Mouse (Mus musculus): Measurements from ENCODE around the gene Babam2. TPM values are rescaled to one million over a fixed set of nuclear protein-coding genes. Genes with fewer than 3 reads are reported as not detected.
"Not testable (repeated sequence)": the region's sequence is repeated elsewhere in the genome, so short reads cannot be mapped to it uniquely, and the experiment has no call there.

Babam2 gene
- total RNA-seq, 2 experiments from 2014 or later, result 38.1 to 39.1 TPM

DNA sequence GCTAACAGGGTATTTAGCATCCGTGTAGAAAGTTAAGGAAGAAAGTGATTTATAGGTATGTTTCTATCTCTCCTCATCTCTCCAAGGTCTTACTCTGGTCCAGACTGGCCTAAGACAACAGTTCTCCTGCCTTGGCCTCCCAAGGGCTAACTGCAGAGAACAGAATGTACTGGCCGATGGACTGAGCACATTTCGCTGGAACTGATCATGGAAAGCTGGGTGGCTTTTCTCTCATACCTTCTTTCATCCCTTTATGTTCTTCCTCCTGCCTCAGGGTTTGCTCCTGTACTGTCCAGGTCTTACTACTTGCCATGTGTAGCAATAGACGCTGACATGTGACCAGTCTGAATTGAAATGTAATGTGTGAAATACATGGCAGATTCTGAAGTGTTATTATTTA, 74.4 kb downstream of the Babam2 start:
- intact Hi-C loops (cut with DNase I), result no loop called here

DNA sequence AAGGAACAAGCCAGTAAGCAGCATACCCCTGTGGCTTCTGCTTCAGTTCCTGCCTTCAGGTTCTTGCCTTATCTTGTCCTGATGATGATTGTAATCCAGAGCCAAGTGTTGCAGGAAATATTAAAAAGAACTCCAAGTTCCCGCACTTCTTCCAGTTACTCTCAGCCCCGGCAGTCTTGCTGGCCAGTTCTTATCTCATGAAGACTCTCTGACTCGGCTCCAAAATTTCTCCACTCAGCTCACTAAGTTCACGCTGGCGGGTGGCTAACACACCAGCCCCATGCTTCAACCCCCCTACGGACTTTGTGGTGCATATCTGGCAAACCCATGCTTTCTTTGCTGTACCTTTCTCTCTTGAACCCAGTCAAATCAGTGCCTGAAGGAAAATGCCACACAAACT, 77.5 kb downstream of the Babam2 start:
- no peak for DNase-seq
- intact Hi-C loops (cut with DNase I), result no loop called here

More for the DNA sequence above, 74.4 kb downstream of the Babam2 start:
- DNase-seq, result no peak

DNA sequence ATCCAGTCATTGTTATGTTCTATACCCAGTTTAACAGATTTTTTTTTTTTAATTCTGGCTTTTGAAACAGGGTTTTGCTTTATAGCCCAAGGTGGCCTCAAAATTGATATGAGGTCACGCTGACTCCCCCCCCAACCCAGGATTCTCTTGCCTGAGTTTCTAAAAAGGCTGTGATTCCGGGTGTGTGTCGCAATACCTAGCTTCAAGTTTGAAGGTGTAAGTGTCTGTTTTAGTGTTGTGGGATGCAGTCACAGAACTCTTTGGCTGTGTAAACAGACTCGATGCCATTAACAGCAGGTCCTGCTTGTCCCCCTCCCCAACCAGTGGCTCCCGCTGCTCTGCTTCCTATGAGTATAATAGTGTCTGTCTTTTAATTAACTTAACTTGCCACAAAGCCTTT, 84.1 kb downstream of the Babam2 start:
- intact Hi-C loops (cut with DNase I), result no loop called here
- no peak for DNase-seq

DNA sequence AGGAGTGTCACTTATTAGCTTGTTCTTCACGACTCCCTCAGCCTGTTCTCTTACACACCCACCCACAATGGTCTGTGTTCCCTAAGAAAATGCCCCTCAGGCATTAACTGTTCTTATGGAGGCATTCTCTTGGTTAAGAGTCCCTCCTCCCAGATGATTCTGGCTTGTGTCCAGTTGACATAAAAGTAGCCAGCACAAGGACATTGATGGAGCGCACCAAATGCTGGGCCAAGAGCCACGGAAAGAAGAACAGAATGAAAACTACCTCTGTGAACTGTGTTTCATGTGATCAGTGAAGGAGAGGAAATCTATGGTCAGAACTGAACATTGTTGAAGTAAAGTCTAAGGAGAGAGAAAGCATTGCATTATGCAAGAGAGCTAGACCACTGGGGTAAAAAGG, 89.7 kb downstream of the Babam2 start:
- intact Hi-C loops (cut with DNase I), result no loop called here
- no peak for DNase-seq

DNA sequence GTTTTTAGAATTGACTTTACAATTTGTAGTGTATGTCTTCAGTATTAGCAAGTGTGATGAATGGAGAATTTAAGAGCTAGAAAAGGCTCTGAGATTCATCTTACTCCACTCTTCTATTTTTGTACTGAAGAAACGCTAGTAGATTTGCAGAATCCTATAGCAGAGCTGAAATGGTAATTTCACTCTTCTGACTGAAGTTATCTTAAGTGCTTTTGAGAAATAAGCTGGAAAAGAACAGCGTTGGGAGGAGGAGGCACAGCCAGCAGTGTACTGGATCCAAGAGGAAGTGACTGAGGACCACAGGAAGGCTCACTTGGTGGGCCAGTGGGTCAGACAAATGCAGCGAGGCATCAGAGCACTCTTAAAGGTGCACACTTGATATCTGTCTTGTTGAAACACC, 90.1 kb downstream of the Babam2 start:
- no peak for DNase-seq
- intact Hi-C loops (cut with DNase I), result no loop called here

DNA sequence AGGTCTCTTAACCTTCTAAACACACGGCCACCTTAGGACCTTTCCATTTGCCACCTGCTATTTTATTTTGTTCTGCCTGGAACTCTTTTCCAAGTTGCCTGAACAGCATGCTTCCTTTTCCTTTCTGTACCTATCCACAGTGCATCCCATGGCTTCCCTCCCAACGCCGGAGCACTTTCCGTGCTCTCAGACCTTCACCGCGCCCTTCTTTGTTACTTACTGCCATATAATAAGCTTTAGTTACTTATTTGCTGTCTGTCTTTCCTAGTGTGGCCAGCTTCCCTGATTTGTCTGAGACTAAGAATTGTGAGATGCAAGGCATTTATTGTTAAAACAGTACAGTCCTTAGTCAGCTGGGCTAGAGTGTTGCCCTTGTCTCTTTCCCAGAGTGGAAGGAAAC, 94.9 kb downstream of the Babam2 start:
- DNase-seq, result no peak
- intact Hi-C loops (cut with DNase I), result no loop called here

DNA sequence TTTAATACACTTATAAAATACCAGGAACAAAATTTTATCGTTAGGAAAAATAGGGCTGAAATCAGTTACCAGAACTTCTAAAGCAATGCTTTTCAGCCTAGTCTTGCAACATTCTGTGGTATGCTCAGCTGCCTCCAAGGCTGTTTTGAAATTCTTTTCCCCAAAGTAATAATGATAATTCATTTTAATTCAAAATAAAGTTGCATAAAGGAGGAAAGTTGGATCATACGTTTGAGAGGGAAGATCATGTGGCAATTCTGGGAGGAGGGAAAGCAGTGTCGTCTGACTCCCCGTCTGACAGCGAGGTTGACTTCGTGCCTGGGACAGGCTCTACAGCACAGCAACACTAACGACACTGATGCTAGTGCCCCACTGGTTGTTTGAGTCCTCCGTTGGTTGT, 95.4 kb downstream of the Babam2 start:
- no peak for DNase-seq
- intact Hi-C loops (cut with DNase I), result no loop called here

DNA sequence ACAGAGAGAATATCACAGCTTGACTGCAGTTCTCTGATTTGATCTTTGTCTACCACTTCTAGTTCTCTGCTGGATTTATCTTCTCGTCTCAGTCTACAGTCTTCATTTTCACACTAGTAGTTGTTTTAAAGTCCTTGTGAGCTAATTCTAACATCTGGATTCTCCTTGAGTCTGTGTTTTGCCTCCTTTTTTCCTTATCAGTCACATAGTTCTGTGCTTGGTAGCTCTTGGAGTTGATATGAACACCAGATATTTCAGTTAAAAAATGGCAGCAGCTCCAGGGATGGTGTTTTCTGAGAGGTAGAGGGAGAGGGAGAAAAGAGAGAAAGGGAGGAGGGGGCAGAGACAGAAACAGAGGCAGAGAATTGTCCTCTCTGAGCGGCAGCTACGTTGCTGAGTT, 97.9 kb downstream of the Babam2 start:
- DNase-seq, result no peak

DNA sequence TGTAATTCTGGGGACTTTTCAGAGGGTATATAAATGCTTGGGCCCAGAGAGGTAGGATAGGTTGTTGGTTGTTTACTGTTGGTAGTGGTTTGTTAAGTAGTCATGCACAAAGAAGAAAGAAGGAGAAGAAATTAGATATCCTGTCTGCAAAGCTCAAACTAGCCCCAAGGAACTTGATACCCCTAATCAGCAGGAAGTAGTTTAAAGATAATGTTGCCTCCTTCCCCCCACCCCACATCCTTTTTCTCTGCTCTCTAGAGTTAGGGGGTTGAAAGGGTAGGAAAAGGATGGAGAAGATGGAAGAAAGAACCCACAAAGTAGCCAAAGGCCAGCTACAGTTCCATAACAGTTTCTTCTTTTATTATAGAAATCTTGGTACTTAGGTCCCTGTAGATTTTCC, 99.5 kb downstream of the Babam2 start:
- no peak for DNase-seq
- intact Hi-C loops (cut with DNase I), result no loop called here

More for the DNA sequence above, 97.9 kb downstream of the Babam2 start:
- intact Hi-C loops (cut with DNase I), result loop anchor here (2.0 kb wide), 1 partner anchor 61 kb away; no protein-coding TSS in a partner anchor

DNA sequence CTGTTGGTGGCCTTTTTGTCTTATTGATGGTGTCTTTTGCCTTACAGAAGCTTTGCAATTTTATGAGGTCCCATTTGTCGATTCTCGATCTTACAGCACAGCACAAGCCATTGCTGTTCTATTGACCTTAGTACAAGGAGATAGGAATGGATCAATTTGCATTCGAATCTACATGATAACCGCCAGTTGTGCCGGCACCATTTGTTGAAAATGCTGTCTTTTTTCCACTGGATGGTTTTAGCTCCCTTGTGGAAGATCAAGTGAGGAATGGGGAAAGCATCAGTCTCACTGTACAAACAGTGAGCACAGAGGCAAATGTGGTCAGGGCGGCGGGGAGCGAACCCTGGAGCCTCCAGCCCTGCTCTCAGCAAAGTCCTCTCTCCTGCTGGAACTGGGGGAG, 106.7 kb downstream of the Babam2 start:
- intact Hi-C loops (cut with DNase I); DNase-seq: not testable (repeated sequence)

DNA sequence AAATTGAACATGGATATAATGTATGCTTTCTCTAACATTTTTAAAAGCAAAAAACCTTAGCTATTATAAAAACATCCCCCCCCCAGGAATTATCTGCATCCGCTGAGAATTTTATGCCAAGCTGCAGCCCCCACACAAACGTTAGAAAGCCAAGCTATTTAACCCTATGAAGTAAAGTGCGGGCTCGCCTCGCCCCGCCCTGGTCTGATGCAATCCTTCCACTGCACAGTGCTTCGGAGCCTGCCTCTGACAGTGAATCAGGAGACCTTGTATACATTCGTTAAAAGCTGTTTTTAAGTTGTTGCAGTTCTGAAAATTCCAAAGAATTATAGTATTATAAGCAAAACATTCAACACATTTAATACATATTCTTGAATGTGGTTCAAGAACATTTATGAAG, 107.3 kb downstream of the Babam2 start:
- DNase-seq, result no peak
- intact Hi-C loops (cut with DNase I), result no loop called here

DNA sequence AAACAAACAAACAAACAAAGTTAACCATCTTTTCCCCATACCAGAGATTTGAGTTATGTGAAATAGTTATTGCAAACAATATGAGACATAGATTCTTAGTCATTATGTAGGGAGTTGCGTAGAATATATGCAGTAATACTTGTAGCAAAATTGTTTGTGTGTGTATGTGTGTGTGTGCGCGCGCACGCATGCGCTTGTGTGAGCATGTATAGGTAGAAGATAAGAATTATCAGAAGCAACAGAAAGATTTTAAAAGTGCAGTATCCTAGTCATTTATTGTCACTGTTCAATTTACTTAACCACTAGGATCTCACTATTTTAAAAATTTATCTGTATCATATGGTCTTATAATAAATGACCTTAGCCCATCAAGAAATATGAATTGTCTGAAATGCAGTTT, 109.8 kb downstream of the Babam2 start:
- intact Hi-C loops (cut with DNase I), result no loop called here
- no peak for DNase-seq

DNA sequence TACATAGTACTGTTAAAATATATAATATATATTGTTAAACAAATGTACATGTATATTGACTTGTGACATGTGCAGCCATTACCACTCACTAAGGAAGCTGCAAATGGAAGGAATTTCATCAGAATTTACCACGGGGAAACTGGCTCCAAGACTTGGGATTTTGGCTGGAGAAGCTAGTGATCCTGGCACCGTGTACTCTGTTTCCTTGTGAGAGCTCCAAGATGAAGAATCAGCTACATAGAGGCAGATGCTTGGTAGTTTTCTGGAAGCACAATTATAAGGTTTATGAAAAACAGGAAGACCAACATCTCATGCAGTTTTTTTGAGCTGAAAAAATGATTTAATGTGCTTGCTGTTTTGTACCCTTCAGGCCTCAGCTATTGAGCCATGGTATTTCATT, 110.8 kb downstream of the Babam2 start:
- intact Hi-C loops (cut with DNase I), result no loop called here
- DNase-seq, result no peak

DNA sequence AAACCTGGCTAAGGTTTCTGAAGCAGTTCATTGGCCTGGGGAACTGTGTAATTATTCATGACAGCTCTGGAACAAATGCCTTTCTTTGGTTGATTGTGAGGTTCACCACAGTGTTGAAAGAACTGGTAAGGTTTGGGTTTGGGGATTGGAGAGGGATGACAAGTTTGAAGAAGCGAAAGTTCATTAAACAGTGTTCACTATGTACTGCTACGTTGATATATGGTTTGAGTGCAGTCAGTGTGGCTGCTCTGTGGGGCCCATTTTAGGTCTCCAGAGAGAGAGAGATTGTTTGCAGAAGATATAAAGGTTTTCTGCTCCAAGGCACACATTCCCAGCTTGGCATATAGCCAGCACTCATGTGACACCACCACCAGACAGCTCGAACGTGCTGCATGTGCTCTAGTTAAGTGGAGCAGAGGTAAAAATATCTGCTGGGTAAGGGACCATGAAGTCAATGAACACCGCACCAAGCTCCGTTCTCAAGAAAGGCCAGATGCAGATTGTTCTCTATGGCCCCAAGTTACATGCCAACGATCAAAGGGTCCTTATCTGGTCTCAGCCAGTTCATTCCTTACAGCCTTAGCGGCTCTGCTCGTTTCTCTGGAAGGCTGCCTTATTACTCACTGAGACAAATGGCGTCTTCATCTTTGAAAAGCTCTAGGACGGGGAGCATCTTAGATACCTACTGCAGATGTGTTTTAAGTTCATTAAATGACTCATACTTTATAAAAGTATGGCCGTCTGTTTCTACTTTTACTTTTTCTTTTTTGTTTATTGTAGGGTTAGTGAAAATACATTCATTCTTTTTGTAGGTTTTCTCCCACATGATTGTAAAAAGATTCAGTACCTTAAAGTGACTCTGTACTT, 113.5 kb downstream of the Babam2 start:
- peak; percentile 40 for DNase-seq
- intact Hi-C loops (cut with DNase I), result no loop called here

DNA sequence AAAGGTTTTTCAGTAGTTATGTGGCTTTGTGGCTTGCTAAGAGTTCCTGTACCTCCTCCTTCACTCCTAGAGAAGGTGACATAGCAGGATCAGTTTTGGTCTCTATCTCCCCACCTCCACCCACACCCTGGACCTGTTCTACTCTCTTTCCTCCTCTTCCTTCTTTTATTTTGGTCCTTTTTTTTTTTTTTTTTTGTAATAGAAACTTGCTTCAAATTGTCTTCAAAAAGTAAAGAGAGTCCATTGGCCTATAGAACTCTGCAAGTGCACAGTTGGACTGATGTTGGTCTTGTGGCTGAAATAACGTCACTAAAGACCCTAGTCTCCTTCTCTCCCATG, 114.1 kb downstream of the Babam2 start:
- no peak for DNase-seq
- intact Hi-C loops (cut with DNase I), result no loop called here

DNA sequence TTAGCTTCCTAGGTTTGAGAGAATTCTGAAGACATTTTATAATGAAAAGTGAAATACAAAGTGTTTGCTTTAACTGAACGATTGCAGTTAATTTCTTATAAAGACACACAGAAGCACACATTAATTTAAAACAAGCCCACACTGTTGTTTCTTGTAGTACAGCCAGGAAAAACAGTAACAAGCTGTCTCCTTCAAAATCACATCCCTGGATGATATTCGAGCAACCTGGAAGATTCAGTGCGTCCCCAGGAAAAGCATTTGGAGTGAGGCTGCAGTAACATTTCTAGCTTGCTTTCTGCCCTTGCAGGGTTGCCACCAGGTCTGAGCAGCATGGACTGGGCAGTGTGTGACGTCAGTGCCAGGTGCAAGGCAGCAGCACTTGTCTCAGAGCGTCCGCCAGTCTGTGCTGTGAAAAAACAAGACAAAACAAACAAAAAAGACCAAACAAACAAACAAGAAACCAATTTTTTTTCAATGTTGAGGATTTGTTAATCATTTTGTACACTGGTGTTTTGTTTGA, 115.7 kb downstream of the Babam2 start:
- intact Hi-C loops (cut with DNase I), result no loop called here
- DNase-seq, result no peak

DNA sequence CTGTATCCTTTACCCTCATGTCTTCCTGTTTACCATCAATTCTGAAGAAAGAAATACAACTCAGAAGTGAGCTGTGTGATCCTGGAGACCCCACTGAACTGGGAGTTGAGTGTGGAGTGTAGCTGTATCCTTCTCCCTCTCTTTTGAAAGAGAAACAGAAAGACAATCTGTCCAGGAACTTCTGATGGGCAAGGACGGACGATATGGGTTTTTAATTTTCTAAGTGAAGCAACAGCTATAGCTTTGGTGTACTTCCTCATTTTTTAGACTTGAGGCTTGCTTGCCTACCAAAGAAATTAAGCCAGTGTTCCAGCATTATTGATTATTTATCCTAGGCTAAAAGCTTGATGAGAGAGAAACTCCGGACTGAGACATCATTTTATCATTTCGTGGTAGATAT, 116.6 kb downstream of the Babam2 start:
- no peak for DNase-seq
- intact Hi-C loops (cut with DNase I), result no loop called here

DNA sequence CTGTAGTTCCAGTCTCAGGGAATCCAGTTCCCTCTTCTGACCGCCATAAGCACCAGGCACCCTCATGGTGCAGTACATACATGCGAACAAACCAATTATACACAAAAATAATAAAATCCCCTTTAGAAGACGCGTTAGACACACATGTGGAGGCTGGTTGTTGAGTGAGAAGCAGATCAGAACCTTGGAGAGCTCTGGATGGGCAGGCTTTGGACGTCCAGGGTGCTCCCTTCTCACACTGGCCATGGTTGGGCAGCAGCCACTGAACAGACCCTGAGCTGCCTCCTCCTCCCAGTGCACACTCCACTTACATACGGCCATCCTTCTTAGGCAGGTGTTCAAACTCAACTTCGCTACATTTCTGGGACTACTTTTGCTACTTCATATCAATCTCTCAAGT, 117.6 kb downstream of the Babam2 start:
- intact Hi-C loops (cut with DNase I), result no loop called here
- DNase-seq, result no peak

DNA sequence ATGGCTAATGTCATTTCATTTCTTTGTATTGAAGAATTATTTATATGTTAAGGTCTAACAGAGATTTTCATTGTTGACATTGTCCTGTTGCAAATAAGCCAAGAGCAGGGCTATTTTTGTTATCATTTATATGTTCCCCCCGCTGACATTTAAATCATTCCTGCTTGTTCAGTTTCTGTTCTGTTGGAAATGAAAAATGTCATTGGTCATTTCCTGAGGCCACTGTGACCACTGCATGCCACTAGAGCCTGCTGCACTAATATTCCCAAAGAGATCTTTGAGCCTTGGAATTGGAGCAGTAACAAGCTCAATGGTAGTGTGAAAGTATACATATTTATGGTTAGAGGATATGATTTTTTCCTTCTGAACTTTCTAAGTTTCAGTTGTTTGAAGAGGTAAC, 118.6 kb downstream of the Babam2 start:
- intact Hi-C loops (cut with DNase I), result no loop called here
- no peak for DNase-seq

DNA sequence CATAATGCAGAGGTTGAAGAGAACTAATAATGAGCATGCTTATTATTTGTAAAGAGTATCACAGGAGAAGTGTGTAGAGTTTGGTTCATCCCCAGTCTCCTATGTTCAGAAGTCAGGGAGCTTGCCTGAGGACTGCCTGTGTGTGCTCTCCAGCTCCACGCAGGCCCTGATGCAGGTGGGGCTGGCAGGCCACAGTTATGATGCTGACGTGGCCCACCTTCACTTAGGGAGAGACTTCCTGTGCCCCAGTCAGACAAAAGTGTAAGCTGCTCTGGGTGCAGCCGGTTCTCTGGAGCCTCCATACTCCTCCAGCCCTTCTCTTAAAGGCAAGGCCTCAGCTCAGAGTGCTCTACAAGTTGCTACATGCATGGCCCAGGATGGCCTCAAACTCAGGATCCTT, 123.3 kb downstream of the Babam2 start:
- intact Hi-C loops (cut with DNase I), result no loop called here
- DNase-seq, result no peak

DNA sequence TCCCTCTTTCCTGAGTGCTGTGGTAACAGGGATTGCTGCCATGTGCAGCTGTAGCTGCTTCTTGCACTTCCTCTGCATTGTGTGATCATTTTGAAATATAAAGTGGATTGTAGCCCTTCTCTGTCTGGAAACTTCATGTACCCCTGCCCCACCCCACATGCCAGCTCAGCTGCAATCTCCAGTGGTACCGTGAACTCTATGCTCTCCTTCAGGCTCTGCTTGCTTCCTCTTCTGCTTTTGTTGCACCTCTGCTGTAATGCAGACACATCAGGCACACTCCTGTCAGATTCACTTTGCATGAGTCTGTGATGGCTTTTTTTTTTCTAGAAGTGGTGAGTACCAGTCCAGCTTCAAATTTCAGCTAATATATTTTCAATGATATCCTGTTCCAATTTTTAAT, 123.7 kb downstream of the Babam2 start:
- intact Hi-C loops (cut with DNase I), result no loop called here
- DNase-seq, result no peak

DNA sequence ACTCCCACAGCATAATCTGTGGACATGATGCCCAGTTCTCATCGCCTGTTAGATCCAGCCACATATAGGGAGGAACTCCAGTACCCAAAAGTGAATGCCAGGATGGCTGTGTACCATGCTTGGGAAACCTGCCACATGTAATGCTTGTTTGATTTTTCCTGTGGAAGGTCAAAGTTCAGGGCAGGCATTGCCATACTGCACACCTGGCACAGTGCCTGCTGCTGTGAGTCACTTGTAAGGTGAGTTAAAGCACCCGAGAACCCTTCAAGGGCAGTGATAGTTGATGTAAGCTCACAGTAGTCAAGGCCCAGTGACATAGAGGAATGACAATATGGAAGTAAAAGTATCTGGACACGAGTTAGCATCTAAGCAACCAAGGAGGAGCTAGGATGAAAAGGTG, 126.2 kb downstream of the Babam2 start:
- intact Hi-C loops (cut with DNase I), result no loop called here
- DNase-seq, result no peak

DNA sequence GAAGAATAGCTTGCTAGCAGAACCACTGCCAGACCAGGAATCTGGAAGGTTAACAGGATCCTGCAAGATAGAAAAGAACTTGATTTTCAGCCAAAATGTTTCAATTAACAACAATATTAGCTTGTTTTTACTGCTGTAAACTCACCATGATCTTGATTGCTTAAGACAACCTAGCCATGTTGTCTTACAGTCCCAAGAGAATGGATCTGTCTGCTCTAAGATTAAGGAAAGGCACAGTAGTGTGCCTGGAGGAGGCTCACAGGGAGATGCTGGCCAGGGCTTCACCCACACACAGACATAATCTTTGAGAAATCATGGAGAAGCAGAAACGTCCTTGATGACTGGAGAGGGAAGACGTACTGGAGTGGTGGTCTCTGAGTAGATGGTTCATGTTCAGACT, 126.6 kb downstream of the Babam2 start:
- intact Hi-C loops (cut with DNase I), result no loop called here
- DNase-seq, result no peak

Data from left cerebral cortex, postnatal 4 days (tissue).